ENCODE assay signal across 7 mouse cellular contexts in the genomic region with DNA sequence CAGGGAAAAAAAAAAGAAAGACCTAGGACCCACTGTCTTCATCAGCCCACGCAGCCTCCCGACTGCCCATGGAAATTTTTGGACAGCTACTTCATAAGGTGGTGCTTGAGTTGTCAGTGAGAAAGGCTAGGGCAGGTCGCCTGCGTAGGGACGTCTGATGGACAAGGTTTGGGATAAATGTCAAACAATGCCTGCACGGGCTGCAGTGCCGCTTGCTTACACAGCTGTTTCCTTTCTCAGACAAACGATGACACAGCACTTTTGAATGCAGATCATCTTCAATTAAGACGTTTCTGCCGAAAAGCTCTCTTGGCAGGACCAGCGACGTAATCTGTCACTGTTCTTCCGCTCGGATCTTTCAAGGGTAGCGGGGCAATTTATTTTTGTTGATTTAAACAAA.
A peak's percentile ranks its signal among the peaks of the same experiment; 100 is the strongest.
DNase-seq lines count a peak whose midpoint lies in the region; ATAC-seq lines count a peak whose summit lies in the region.

No protein-coding gene starts in this region.

- peaks cover 27% of the 10 kb centered on the region for H3K27me3 ChIP-seq in midbrain, embryonic 12.5 days

- 0 out of 2 replicates have a peak overlapping the region, but pooled peaks have one; percentile 4 for H3K4me3 ChIP-seq in midbrain, embryonic 12.5 days

- H3K36me3 ChIP-seq in midbrain, embryonic 12.5 days, result no peaks in the 10 kb centered on the region

- 16% methylated on average over 15 of the region's 15 CpGs for WGBS in midbrain, embryonic 12.5 days

- H3K4me1 ChIP-seq in midbrain, embryonic 12.5 days, result peaks cover 22% of the 10 kb centered on the region

- DNase-seq in Muller cell, postnatal 12 days (ENCODE audit: inconsistent ontology term), result peak; percentile 62
- DNase-seq in embryo, embryonic 10 days (ENCODE audit: low spot score), result peak; percentile 81
- peak; percentile 9 to 20 for DNase-seq in heart, postnatal 14 days
- DNase-seq in kidney, postnatal 36 days, result peak; percentile 40 to 44
- no peak for DNase-seq in cerebellum, postnatal 36 days
- no peak for DNase-seq in urinary bladder, adult 18-20 months (ENCODE audit: low spot score in 2 of 2)

- H3K9me3 ChIP-seq in midbrain, embryonic 12.5 days, result no peaks in the 10 kb centered on the region

- no peak overlapping the region for H3K27ac ChIP-seq in midbrain, embryonic 12.5 days (replicated peaks)

- intact Hi-C loops in heart, postnatal 14 days (cut with DNase I), result loop anchor here (5.0 kb wide), 1 partner anchor 70 kb away; a partner anchor contains a TSS

- no peak overlapping the region for H3K9ac ChIP-seq in midbrain, embryonic 12.5 days (replicated peaks)

- peak overlapping the region; percentile 36 for H3K4me2 ChIP-seq in midbrain, embryonic 12.5 days (replicated peaks)

- ATAC-seq in midbrain, embryonic 12.5 days (ENCODE audit: low FRiP score, low read depth), result peak; percentile 60; the same call in 1 of the 2 replicates

Comparison
In these comparisons a context has a peak if more than half of its experiments do, and no peak if none do; other contexts are left out.
1. DNase-seq: peak in Muller cell, postnatal 12 days (single experiment), embryo, embryonic 10 days (single experiment), heart, postnatal 14 days (2 of 2) and kidney, postnatal 36 days (2 of 2); none in cerebellum, postnatal 36 days (0 of 2) and urinary bladder, adult 18-20 months (0 of 2).